11 mouse cellular contexts compared by ENCODE assay signal in genomic region chr16:34036327-34037047, GRCm38 (mm10).
DNase-seq lines count a peak whose midpoint lies in the region; ATAC-seq lines count a peak whose summit lies in the region.
"Had no signal": no experiment of that assay in that cellular context is flagged by ENCODE, and none has a peak within 500 bp of the region (broad histone marks: within the 10 kb centered on the region; RNA-seq: fewer than 3 reads in every experiment).

No protein-coding gene starts in this region.

- WGBS in heart, embryonic 10.5 days: 60% methylated on average over 10 of the region's 10 CpGs
- WGBS in liver, embryonic 12.5 days (ENCODE audit: insufficient replicate concordance): 26% methylated on average over 10 of the region's 10 CpGs

- H3K4me2 ChIP-seq in liver, embryonic 12.5 days: peak overlapping the region; percentile 8
- H3K4me2 ChIP-seq: hindbrain, embryonic 12.5 days had no signal

- H3K36me3 ChIP-seq in heart, embryonic 10.5 days: peaks cover 46% of the 10 kb centered on the region
- peaks cover 95% of the 10 kb centered on the region for H3K36me3 ChIP-seq in megakaryocyte, embryonic 14.5 days (replicated peaks; ENCODE audit: low read length)
- 0 out of 2 replicates have a peak, but pooled peaks cover 3% of the 10 kb centered on the region for H3K36me3 ChIP-seq in liver, embryonic 12.5 days

- H3K4me3 ChIP-seq in heart, embryonic 10.5 days: no peak overlapping the region
- peak overlapping the region; percentile 71 for H3K4me3 ChIP-seq in megakaryocyte, embryonic 14.5 days (replicated peaks)
- H3K4me3 ChIP-seq in liver, embryonic 12.5 days: no peak overlapping the region
- H3K4me3 ChIP-seq: hindbrain, embryonic 12.5 days had no signal

- H3K9ac ChIP-seq in liver, embryonic 12.5 days: peak overlapping the region; percentile 6; the same call in 1 of the 2 replicates
- H3K9ac ChIP-seq: hindbrain, embryonic 12.5 days had no signal

- H3K9me3 ChIP-seq in heart, embryonic 10.5 days: no peaks in the 10 kb centered on the region
- H3K9me3 ChIP-seq in megakaryocyte, embryonic 14.5 days: no peaks in the 10 kb centered on the region
- H3K9me3 ChIP-seq in liver, embryonic 12.5 days (replicated peaks): no peaks in the 10 kb centered on the region
- H3K9me3 ChIP-seq: hindbrain, embryonic 12.5 days had no signal

- H3K27me3 ChIP-seq in heart, embryonic 10.5 days (ENCODE audit: insufficient read depth, poor library complexity, severe bottlenecking): no peaks in the 10 kb centered on the region
- no peaks in the 10 kb centered on the region for H3K27me3 ChIP-seq in megakaryocyte, embryonic 14.5 days (replicated peaks)
- no peaks in the 10 kb centered on the region for H3K27me3 ChIP-seq in liver, embryonic 12.5 days (replicated peaks)
- H3K27me3 ChIP-seq: hindbrain, embryonic 12.5 days had no signal

- ATAC-seq in megakaryocyte, adult 5-6 weeks (ENCODE audit: poor library complexity, severe bottlenecking): no peak
- ATAC-seq in liver, embryonic 12.5 days: peak; percentile 77
- ATAC-seq in megakaryocyte-erythroid progenitor cell, adult 5-6 weeks (replicated peaks; ENCODE audit: low FRiP score, low TSS enrichment, poor library complexity, severe bottlenecking): peak; percentile 71
- ATAC-seq: forebrain, embryonic 14.5 days had no signal

- peak; percentile 85 for DNase-seq in heart, embryonic 10.5 days (ENCODE audit: low spot score)
- DNase-seq in heart, postnatal 25 days (ENCODE audit: low spot score): no peak
- DNase-seq in thymus, adult 18-20 months: no peak
- DNase-seq in cerebellum, postnatal 4 days (ENCODE audit: low spot score in 2 of 2): no peak
- DNase-seq: right cerebral cortex, adult 18-20 months had no signal

- H3K27ac ChIP-seq in heart, embryonic 10.5 days: peak overlapping the region; percentile 79
- H3K27ac ChIP-seq in liver, embryonic 12.5 days: peak overlapping the region; percentile 74
- H3K27ac ChIP-seq: hindbrain, embryonic 12.5 days had no signal

- intact Hi-C loops in heart, postnatal 25 days (cut with DNase I): loop anchor here (5.0 kb wide), 1 partner anchor 39 kb away; no protein-coding TSS in a partner anchor

- H3K4me1 ChIP-seq in heart, embryonic 10.5 days: peaks cover 61% of the 10 kb centered on the region
- H3K4me1 ChIP-seq in megakaryocyte, embryonic 14.5 days: peaks cover 100% of the 10 kb centered on the region
- H3K4me1 ChIP-seq in liver, embryonic 12.5 days: peaks cover 100% of the 10 kb centered on the region
- H3K4me1 ChIP-seq: hindbrain, embryonic 12.5 days had no signal
